Mouse (Mus musculus) brain, adult 2 months (tissue): ENCODE results near the gene Magea8.
"Not testable (repeated sequence)": the region's sequence is repeated elsewhere in the genome, so short reads cannot be mapped to it uniquely, and the experiment has no call there.

ENCODE experiments used
- DNase-seq: peaks from one replicate; pipeline ENCODE4 v3.0.0; 2011; ENCODE audit warnings: low read depth, low spot score

The Magea8 gene

GRCm38 (mm10) chrX:154995750-154996149, at the start of gene Magea8:
TSS of gene Magea8 (minus strand) at chrX:154995850.
- not testable (repeated sequence) for DNase-seq

GRCm38 (mm10) chrX:154949405-154949804, 46.2 kb downstream of the Magea8 start, which contains the start of gene Magea3:
TSS of gene Magea3 (minus strand) at chrX:154949505.
- DNase-seq, result not testable (repeated sequence)

- not testable (repeated sequence) for DNase-seq
Observed at GRCm38 (mm10) chrX:154935887-154936286, 59.8 kb downstream of the Magea8 start, which contains the start of gene Magea6. TSS of gene Magea6 (minus strand) at chrX:154935987.
